Mouse (Mus musculus): ENCODE measurements around the gene Tnfaip3. TPM values are rescaled to one million over a fixed set of nuclear protein-coding genes. Genes with fewer than 3 reads are reported as not detected.

Gene Tnfaip3
- total and polyA plus RNA-seq, 2 experiments from 2014 or later, result 1.4 to 3.6 TPM

DNA sequence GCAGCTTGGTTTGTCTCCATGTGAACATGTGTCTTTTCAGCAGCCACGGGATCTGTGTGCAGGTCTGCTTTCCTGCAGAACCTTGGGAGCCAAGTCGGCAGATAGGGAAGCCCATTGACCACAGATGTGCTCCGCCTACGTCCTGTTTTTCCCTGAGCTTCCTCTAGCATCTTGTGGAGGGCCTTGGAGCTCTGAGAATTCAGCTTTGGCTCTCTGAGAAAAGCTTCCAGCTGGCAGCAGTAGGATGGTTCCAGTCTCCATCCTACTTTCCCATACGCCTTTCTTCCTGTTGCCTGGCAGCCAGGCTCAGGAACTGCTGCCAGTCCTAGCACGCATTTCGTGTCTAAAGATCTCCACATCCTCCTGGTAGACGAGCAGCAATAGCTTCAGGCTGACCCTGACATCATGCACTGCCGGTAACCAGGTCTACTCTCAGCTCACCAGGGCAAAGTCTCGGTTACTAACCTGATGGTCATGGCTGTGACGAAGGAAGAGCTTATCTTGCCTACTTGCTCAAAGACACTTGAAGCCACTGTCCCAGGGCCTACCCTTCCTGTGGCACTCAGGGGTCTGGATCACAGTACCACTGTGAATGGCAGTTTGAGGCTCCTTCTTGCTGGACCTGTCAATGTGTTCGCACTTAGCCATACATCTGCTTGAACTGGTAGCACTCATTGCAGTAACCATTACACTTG, 13.2 kb downstream of the Tnfaip3 start:
- no peak for ATAC-seq (ENCODE audit: low FRiP score)
- 87% methylated on average over 12 of the region's 12 CpGs for WGBS

DNA sequence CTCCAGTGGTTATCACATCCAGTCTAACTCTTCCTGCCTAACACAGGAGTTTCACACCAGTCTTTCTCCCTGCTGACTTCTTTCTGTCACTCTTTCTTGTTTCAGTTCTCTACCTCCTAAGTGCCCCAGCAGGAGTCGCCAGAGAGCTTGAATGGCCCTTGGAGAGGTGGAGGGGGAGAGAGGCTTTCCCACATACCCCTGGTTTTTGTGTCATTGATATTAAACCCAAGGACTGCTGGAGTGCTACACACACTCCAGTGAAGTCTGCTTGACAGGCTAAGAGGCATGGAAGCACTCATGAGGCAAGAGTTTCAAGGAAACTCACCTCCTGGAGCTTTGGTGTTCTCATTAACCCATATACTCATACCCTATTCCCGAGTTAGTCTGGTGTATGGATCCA, 16.0 kb downstream of the Tnfaip3 start:
- H3K4me3 ChIP-seq (ENCODE audit: low read depth, low read length), result no peak overlapping the region
- no peak overlapping the region for H3K9ac ChIP-seq (replicated peaks; ENCODE audit: low read length, poor library complexity, severe bottlenecking)
- no peaks in the 10 kb centered on the region for H3K9me3 ChIP-seq (ENCODE audit: low read length)
- H3K4me1 ChIP-seq (ENCODE audit: insufficient read depth, low read length), result no peaks in the 10 kb centered on the region
- DNase-seq (ENCODE audit: low spot score) (no peak), ATAC-seq (ENCODE audit: low FRiP score) (no peak)
- WGBS, result 78% methylated on average over 2 of the region's 2 CpGs
- no peak for TF ChIP-seq CTCF (IDR thresholded peaks at IDR 0.05)
- H3K36me3 ChIP-seq (ENCODE audit: insufficient read depth, low read length), result peaks cover 23% of the 10 kb centered on the region; the same call in 1 of the 2 replicates
- no peak overlapping the region for H3K27ac ChIP-seq (ENCODE audit: low read depth, low read length)
- H3K4me2 ChIP-seq (ENCODE audit: low read depth, low read length, poor library complexity, severe bottlenecking), result no peak overlapping the region
- H3K27me3 ChIP-seq (ENCODE audit: insufficient read depth, low read length), result no peaks in the 10 kb centered on the region

More for the DNA sequence above, 13.2 kb downstream of the Tnfaip3 start:
- no peaks in the 10 kb centered on the region for H3K4me1 ChIP-seq (ENCODE audit: insufficient read depth, low read length)
- no peaks in the 10 kb centered on the region for H3K9me3 ChIP-seq (ENCODE audit: low read length)
- H3K27ac ChIP-seq (ENCODE audit: low read depth, low read length), result no peak overlapping the region
- H3K4me3 ChIP-seq (ENCODE audit: low read depth, low read length), result no peak overlapping the region
- no peak overlapping the region for H3K4me2 ChIP-seq (ENCODE audit: low read depth, low read length, poor library complexity, severe bottlenecking)
- DNase-seq (ENCODE audit: low spot score), result no peak
- no peak overlapping the region for H3K9ac ChIP-seq (replicated peaks; ENCODE audit: low read length, poor library complexity, severe bottlenecking)
- TF ChIP-seq CTCF (IDR thresholded peaks at IDR 0.05), result no peak
- H3K27me3 ChIP-seq (ENCODE audit: insufficient read depth, low read length), result no peaks in the 10 kb centered on the region
- H3K36me3 ChIP-seq (ENCODE audit: insufficient read depth, low read length), result peaks cover 41% of the 10 kb centered on the region

DNA sequence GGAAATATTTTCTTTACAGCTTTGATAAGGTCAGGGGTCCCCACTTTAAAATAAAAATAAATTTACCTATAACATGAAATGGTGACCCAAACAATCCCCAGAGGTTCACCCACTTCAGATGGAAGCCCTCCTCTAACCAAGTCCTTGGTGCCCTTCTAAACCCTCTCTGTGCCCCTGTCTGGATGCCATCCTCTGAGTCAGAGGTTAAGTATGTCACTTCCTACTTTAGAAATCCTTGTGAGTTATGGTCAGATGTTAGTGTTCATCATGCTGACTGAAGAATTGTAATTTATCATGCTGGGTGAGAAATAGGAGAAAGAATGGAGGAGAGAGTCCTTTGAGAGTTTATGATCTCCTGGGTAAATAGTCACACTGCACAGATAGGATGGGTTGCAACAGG, 19.1 kb downstream of the Tnfaip3 start:
- DNase-seq (ENCODE audit: low spot score) (no peak), ATAC-seq (ENCODE audit: low FRiP score) (no peak)
- Histone ChIP-seq H3K9me3 (ENCODE audit: low read length) (no peaks in the 10 kb centered on the region), H3K4me1 (ENCODE audit: insufficient read depth, low read length) (no peaks in the 10 kb centered on the region), H3K4me2 (ENCODE audit: low read depth, low read length, poor library complexity, severe bottlenecking) (no peak overlapping the region), H3K36me3 (ENCODE audit: insufficient read depth, low read length) (no peaks in the 10 kb centered on the region), H3K9ac (replicated peaks; ENCODE audit: low read length, poor library complexity, severe bottlenecking) (no peak overlapping the region), H3K27ac (ENCODE audit: low read depth, low read length) (no peak overlapping the region), H3K27me3 (ENCODE audit: insufficient read depth, low read length) (no peaks in the 10 kb centered on the region), H3K4me3 (ENCODE audit: low read depth, low read length) (no peak overlapping the region)
- TF ChIP-seq CTCF (IDR thresholded peaks at IDR 0.05), result no peak

DNA sequence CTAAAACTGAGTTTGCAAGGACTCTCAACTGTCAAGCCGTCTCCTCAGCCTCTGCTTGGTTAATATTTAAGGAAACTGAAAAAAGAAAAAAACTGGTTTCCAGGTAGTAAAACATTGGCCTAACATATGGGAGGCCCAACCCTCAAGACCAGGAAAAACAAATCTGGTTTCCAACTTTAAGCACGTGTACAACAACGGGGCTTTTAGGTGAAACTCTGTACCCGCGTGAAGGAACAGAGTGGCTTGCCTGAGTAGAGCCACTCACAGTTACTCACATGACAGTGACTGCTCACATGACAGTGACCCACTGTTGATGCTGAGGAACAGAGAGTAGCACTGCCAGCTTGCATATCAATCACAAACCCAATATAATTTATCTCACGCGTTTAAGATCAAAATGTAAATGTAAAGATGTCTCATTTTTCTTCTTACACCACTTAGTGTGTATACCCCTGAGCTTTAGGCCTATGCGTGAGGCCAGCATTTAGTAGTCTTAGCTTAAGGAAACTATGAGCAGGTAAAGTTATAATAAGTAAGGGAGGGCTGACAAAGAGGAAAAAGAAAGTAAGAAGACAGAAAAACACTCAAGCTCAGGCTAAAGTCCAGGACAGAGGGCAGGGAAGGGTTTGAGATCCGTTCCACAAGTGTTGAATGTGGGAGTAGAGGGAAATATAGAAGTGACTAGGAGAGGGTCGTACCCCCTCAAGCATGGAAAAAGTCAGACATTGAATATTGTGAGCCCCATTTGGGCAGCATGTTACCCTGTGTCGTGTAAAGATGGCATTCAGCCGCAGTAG, 19.8 kb downstream of the Tnfaip3 start:
- WGBS, result 94% methylated on average over 12 of the region's 12 CpGs
- TF ChIP-seq CTCF (IDR thresholded peaks at IDR 0.05), result no peak
- Histone ChIP-seq H3K27me3 (ENCODE audit: insufficient read depth, low read length) (no peaks in the 10 kb centered on the region), H3K4me2 (ENCODE audit: low read depth, low read length, poor library complexity, severe bottlenecking) (no peak overlapping the region), H3K4me3 (ENCODE audit: low read depth, low read length) (no peak overlapping the region), H3K9me3 (ENCODE audit: low read length) (no peaks in the 10 kb centered on the region), H3K36me3 (ENCODE audit: insufficient read depth, low read length) (no peaks in the 10 kb centered on the region), H3K9ac (replicated peaks; ENCODE audit: low read length, poor library complexity, severe bottlenecking) (no peak overlapping the region), H3K27ac (ENCODE audit: low read depth, low read length) (no peak overlapping the region), H3K4me1 (ENCODE audit: insufficient read depth, low read length) (no peaks in the 10 kb centered on the region)
- DNase-seq (ENCODE audit: low spot score) (no peak), ATAC-seq (ENCODE audit: low FRiP score) (no peak)

DNA sequence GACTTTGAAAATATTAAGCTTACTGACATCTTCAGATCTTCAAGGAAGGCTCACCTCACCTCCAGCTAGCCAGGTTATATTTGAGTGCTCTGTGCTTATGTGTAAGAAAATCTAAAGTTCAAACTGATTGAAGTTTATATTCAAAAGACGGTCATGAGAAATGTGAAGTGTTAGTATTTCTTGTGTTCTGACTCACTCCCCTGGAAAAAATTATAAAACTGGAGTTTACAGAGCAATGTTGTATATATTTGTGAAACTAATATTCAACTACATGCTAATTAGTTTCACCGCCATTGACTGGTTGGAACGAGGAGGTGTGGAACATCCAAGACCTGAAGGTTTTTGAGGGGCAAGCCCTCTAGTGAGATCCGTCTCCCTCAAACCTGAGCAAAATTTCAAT, 22.5 kb downstream of the Tnfaip3 start:
- WGBS, result 87% methylated on average over 4 of the region's 4 CpGs
- Histone ChIP-seq H3K9ac (replicated peaks; ENCODE audit: low read length, poor library complexity, severe bottlenecking) (no peak overlapping the region), H3K4me2 (ENCODE audit: low read depth, low read length, poor library complexity, severe bottlenecking) (no peak overlapping the region), H3K4me1 (ENCODE audit: insufficient read depth, low read length) (no peaks in the 10 kb centered on the region), H3K36me3 (ENCODE audit: insufficient read depth, low read length) (no peaks in the 10 kb centered on the region), H3K4me3 (ENCODE audit: low read depth, low read length) (no peak overlapping the region), H3K9me3 (ENCODE audit: low read length) (no peaks in the 10 kb centered on the region), H3K27me3 (ENCODE audit: insufficient read depth, low read length) (no peaks in the 10 kb centered on the region), H3K27ac (ENCODE audit: low read depth, low read length) (no peak overlapping the region)
- DNase-seq (ENCODE audit: low spot score) (no peak), ATAC-seq (ENCODE audit: low FRiP score) (no peak)
- no peak for TF ChIP-seq CTCF (IDR thresholded peaks at IDR 0.05)

DNA sequence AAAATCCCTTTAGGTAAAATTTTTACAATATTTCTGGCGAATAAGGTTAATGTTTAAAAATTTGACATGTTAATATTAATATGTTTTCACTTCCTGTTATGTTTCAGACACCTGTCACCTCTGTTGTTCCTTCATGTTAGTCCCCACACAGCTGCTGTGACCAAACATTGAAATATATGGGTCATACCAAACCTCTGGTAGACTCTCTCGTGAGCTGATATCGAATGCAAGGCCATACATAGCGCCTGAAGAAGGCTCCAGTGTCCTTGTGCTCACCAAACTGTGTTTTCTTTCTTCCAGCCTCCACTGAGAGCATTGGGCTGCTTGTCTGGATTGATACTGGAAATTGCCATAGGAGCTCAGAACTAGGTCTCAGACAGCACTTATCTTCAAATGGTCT, 24.4 kb downstream of the Tnfaip3 start:
- ATAC-seq (ENCODE audit: low FRiP score) (no peak), DNase-seq (ENCODE audit: low spot score) (no peak)
- Histone ChIP-seq H3K9ac (replicated peaks; ENCODE audit: low read length, poor library complexity, severe bottlenecking) (no peak overlapping the region), H3K27ac (ENCODE audit: low read depth, low read length) (no peak overlapping the region), H3K4me1 (ENCODE audit: insufficient read depth, low read length) (no peaks in the 10 kb centered on the region), H3K27me3 (ENCODE audit: insufficient read depth, low read length) (no peaks in the 10 kb centered on the region), H3K36me3 (ENCODE audit: insufficient read depth, low read length) (no peaks in the 10 kb centered on the region), H3K4me3 (ENCODE audit: low read depth, low read length) (no peak overlapping the region), H3K4me2 (ENCODE audit: low read depth, low read length, poor library complexity, severe bottlenecking) (no peak overlapping the region), H3K9me3 (ENCODE audit: low read length) (no peaks in the 10 kb centered on the region)
- no peak for TF ChIP-seq CTCF (IDR thresholded peaks at IDR 0.05)
- WGBS, result 87% methylated on average over 4 of the region's 4 CpGs
